25 mouse cellular contexts compared by ENCODE assay signal in genomic region chr9:22484562-22485308, GRCm38 (mm10). TPM values are rescaled to one million over a fixed set of nuclear protein-coding genes. Genes with fewer than 3 reads are reported as not detected.
A peak's percentile ranks its signal among the peaks of the same experiment; 100 is the strongest.
DNase-seq lines count a peak whose midpoint lies in the region; ATAC-seq and TF ChIP-seq lines count a peak whose summit lies in the region.
"Had no signal": no experiment of that assay in that cellular context is flagged by ENCODE, and none has a peak within 500 bp of the region (broad histone marks: within the 10 kb centered on the region; RNA-seq: fewer than 3 reads in every experiment).

No protein-coding gene starts in this region.

- WGBS in intestine, postnatal 0 days: 75% methylated on average over 12 of the region's 12 CpGs
- WGBS in intestine, embryonic 15.5 days: 79% methylated on average over 12 of the region's 12 CpGs
- WGBS in stomach, embryonic 16.5 days: 70% methylated on average over 12 of the region's 12 CpGs
- 94% methylated on average over 12 of the region's 12 CpGs for WGBS in forebrain, embryonic 14.5 days

- H3K9me3 ChIP-seq in intestine, postnatal 0 days (ENCODE audit: control insufficient read depth): no peaks in the 10 kb centered on the region
- H3K9me3 ChIP-seq in intestine, embryonic 15.5 days: no peaks in the 10 kb centered on the region
- H3K9me3 ChIP-seq in E14TG2a.4 (ENCODE audit: low read length): no peaks in the 10 kb centered on the region
- H3K9me3 ChIP-seq in stomach, embryonic 16.5 days (replicated peaks; ENCODE audit: control insufficient read depth, low read length): no peaks in the 10 kb centered on the region
- H3K9me3 ChIP-seq in forebrain, embryonic 14.5 days (replicated peaks; ENCODE audit: control insufficient read depth, low read length): no peaks in the 10 kb centered on the region
- H3K9me3 ChIP-seq: embryonic facial prominence, embryonic 10.5 days; forebrain, embryonic 15.5 days; heart, embryonic 15.5 days; hindbrain, embryonic 10.5 days; limb, embryonic 10.5 days; liver, embryonic 13.5 days had no signal

- H3K27me3 ChIP-seq in intestine, postnatal 0 days (replicated peaks; ENCODE audit: control insufficient read depth, insufficient read depth, low read length): no peaks in the 10 kb centered on the region
- no peaks in the 10 kb centered on the region for H3K27me3 ChIP-seq in intestine, embryonic 15.5 days (replicated peaks)
- no peaks in the 10 kb centered on the region for H3K27me3 ChIP-seq in E14TG2a.4 (ENCODE audit: insufficient read depth, low read length)
- no peaks in the 10 kb centered on the region for H3K27me3 ChIP-seq in stomach, embryonic 16.5 days (ENCODE audit: control insufficient read depth, insufficient read depth, low read length)
- H3K27me3 ChIP-seq in forebrain, embryonic 14.5 days (replicated peaks; ENCODE audit: control insufficient read depth, insufficient read depth, low read length): no peaks in the 10 kb centered on the region
- H3K27me3 ChIP-seq: forebrain, embryonic 15.5 days; heart, embryonic 15.5 days; liver, embryonic 13.5 days had no signal

- peak; percentile 36 for DNase-seq in lung, postnatal 10 days
- DNase-seq in forebrain, embryonic 14.5 days (ENCODE audit: low spot score): no peak
- DNase-seq in thymus, postnatal 36 days: no peak
- no peak for DNase-seq in left cerebral cortex, adult 18-20 months (ENCODE audit: low spot score in 2 of 2)
- DNase-seq: adrenal gland, postnatal 10 days; cerebellum, adult 18-20 months; kidney, postnatal 4 days; liver, embryonic 13.5 days; midbrain, embryonic 14.5 days; thymus, postnatal 14 days had no signal

- no peak overlapping the region for H3K27ac ChIP-seq in intestine, postnatal 0 days (ENCODE audit: low read depth, low read length)
- H3K27ac ChIP-seq in intestine, embryonic 15.5 days: no peak overlapping the region
- peak overlapping the region; percentile 38; the same call in 1 of the 2 replicates for H3K27ac ChIP-seq in stomach, embryonic 16.5 days (ENCODE audit: low read length)
- H3K27ac ChIP-seq in forebrain, embryonic 14.5 days (ENCODE audit: low read depth, low read length): no peak overlapping the region
- H3K27ac ChIP-seq: embryonic facial prominence, embryonic 10.5 days; forebrain, embryonic 15.5 days; heart, embryonic 15.5 days; hindbrain, embryonic 10.5 days; limb, embryonic 10.5 days; liver, embryonic 13.5 days had no signal

- H3K9ac ChIP-seq in intestine, postnatal 0 days (ENCODE audit: low read depth, low read length): no peak overlapping the region
- no peak overlapping the region for H3K9ac ChIP-seq in intestine, embryonic 15.5 days
- no peak overlapping the region for H3K9ac ChIP-seq in stomach, embryonic 16.5 days (ENCODE audit: low read length)
- no peak overlapping the region for H3K9ac ChIP-seq in forebrain, embryonic 14.5 days (ENCODE audit: low read length)
- H3K9ac ChIP-seq: forebrain, embryonic 15.5 days; heart, embryonic 15.5 days; liver, embryonic 13.5 days had no signal

- H3K4me2 ChIP-seq in intestine, postnatal 0 days (replicated peaks; ENCODE audit: low read depth): no peak overlapping the region
- no peak overlapping the region for H3K4me2 ChIP-seq in intestine, embryonic 15.5 days (replicated peaks)
- H3K4me2 ChIP-seq in stomach, embryonic 16.5 days (ENCODE audit: low read depth, low read length): no peak overlapping the region
- H3K4me2 ChIP-seq in forebrain, embryonic 14.5 days (ENCODE audit: low read length): no peak overlapping the region
- H3K4me2 ChIP-seq: forebrain, embryonic 15.5 days; heart, embryonic 15.5 days; liver, embryonic 13.5 days had no signal

- no peaks in the 10 kb centered on the region for H3K4me1 ChIP-seq in intestine, postnatal 0 days (replicated peaks; ENCODE audit: control insufficient read depth, insufficient read depth, low read length)
- H3K4me1 ChIP-seq in intestine, embryonic 15.5 days (replicated peaks): 0 out of 2 replicates have a peak, but pooled peaks cover 3% of the 10 kb centered on the region
- H3K4me1 ChIP-seq in E14TG2a.4 (replicated peaks; ENCODE audit: low read depth, low read length): peaks cover 24% of the 10 kb centered on the region
- no peaks in the 10 kb centered on the region for H3K4me1 ChIP-seq in stomach, embryonic 16.5 days (ENCODE audit: control insufficient read depth, insufficient read depth, low read length)
- no peaks in the 10 kb centered on the region for H3K4me1 ChIP-seq in forebrain, embryonic 14.5 days (ENCODE audit: control insufficient read depth, insufficient read depth, low read length)
- H3K4me1 ChIP-seq: embryonic facial prominence, embryonic 10.5 days; forebrain, embryonic 15.5 days; heart, embryonic 15.5 days; hindbrain, embryonic 10.5 days; liver, embryonic 13.5 days had no signal

- no peak overlapping the region for H3K4me3 ChIP-seq in intestine, postnatal 0 days (ENCODE audit: low read depth, low read length)
- H3K4me3 ChIP-seq in intestine, embryonic 15.5 days (replicated peaks): no peak overlapping the region
- peak overlapping the region; percentile 82; the same call in 1 of the 2 replicates for H3K4me3 ChIP-seq in E14TG2a.4 (replicated peaks; ENCODE audit: low read length)
- H3K4me3 ChIP-seq in stomach, embryonic 16.5 days (replicated peaks; ENCODE audit: low read length): no peak overlapping the region
- H3K4me3 ChIP-seq in forebrain, embryonic 14.5 days (ENCODE audit: low read depth, low read length): no peak overlapping the region
- H3K4me3 ChIP-seq: embryonic facial prominence, embryonic 10.5 days; forebrain, embryonic 15.5 days; heart, embryonic 15.5 days; hindbrain, embryonic 10.5 days; limb, embryonic 10.5 days; liver, embryonic 13.5 days had no signal

- no peaks in the 10 kb centered on the region for H3K36me3 ChIP-seq in intestine, postnatal 0 days (ENCODE audit: control insufficient read depth, insufficient read depth)
- H3K36me3 ChIP-seq in intestine, embryonic 15.5 days: no peaks in the 10 kb centered on the region
- peaks cover 28% of the 10 kb centered on the region for H3K36me3 ChIP-seq in E14TG2a.4 (ENCODE audit: insufficient read depth, low read length)
- no peaks in the 10 kb centered on the region for H3K36me3 ChIP-seq in stomach, embryonic 16.5 days (ENCODE audit: control insufficient read depth, insufficient read depth, low read length)
- 0 out of 2 replicates have a peak, but pooled peaks cover 2% of the 10 kb centered on the region for H3K36me3 ChIP-seq in forebrain, embryonic 14.5 days (ENCODE audit: control insufficient read depth, insufficient read depth, low read length)
- H3K36me3 ChIP-seq: embryonic facial prominence, embryonic 10.5 days; forebrain, embryonic 15.5 days; heart, embryonic 15.5 days; hindbrain, embryonic 10.5 days; limb, embryonic 10.5 days; liver, embryonic 13.5 days had no signal

- peak; percentile 64 for ATAC-seq in intestine, postnatal 0 days
- ATAC-seq in intestine, embryonic 15.5 days: no peak
- peak; percentile 55; the same call in 1 of the 2 replicates for ATAC-seq in stomach, embryonic 16.5 days (ENCODE audit: insufficient read depth, low FRiP score)
- ATAC-seq in forebrain, embryonic 14.5 days: no peak
- ATAC-seq: forebrain, embryonic 15.5 days had no signal

- TF ChIP-seq CTCF in intestine, postnatal 0 days (IDR thresholded peaks at IDR 0.05; ENCODE audit: low read depth): no peak
- no peak for TF ChIP-seq CTCF in E14TG2a.4 (conservative IDR thresholded peaks at IDR 0.05; ENCODE audit: low read length)

RNA-seq across cellular contexts. Expression of gene Bbs9, which starts 9.2 kb away (rescaled TPM):
- 4.9 and 5.8 TPM in 2 replicates for polyA plus RNA-seq in intestine, postnatal 0 days (2015; fragmentation: Nextera tagmentation; extraction: Ambion mirVana)
- polyA plus RNA-seq in intestine, embryonic 15.5 days (2015; fragmentation: Nextera tagmentation; extraction: Ambion mirVana): 11.8 and 13.1 TPM in 2 replicates
- 11.5 and 12.2 TPM in 2 replicates for polyA plus RNA-seq in stomach, embryonic 16.5 days (2015; fragmentation: Nextera tagmentation; extraction: Ambion mirVana)
- 18.1 and 19.8 TPM in 2 replicates for polyA plus RNA-seq in forebrain, embryonic 14.5 days (2014; fragmentation: Nextera tagmentation; extraction: Ambion mirVana)
- total RNA-seq in left cerebral cortex, adult 18-20 months (2021): 10 to 100 TPM; 41.9 to 42.0 TPM

RNA-seq across cellular contexts. Expression of gene Rp9, which starts 15.2 kb away (rescaled TPM):
- 94.5 and 95.2 TPM in 2 replicates for polyA plus RNA-seq in intestine, postnatal 0 days (2015; fragmentation: Nextera tagmentation; extraction: Ambion mirVana)
- 70.1 and 73.2 TPM in 2 replicates for polyA plus RNA-seq in intestine, embryonic 15.5 days (2015; fragmentation: Nextera tagmentation; extraction: Ambion mirVana)
- polyA plus RNA-seq in stomach, embryonic 16.5 days (2015; fragmentation: Nextera tagmentation; extraction: Ambion mirVana): 51.8 and 56.8 TPM in 2 replicates
- polyA plus RNA-seq in forebrain, embryonic 14.5 days (2014; fragmentation: Nextera tagmentation; extraction: Ambion mirVana): 60.8 and 62.4 TPM in 2 replicates
- total RNA-seq in left cerebral cortex, adult 18-20 months (2021): 10 to 100 TPM; 42.4 to 45.4 TPM

RNA-seq across cellular contexts. Expression of gene Gm17545, which starts 30.6 kb away (rescaled TPM):
- not detected in 2 replicates for polyA plus RNA-seq in intestine, postnatal 0 days (2015; fragmentation: Nextera tagmentation; extraction: Ambion mirVana)
- polyA plus RNA-seq in intestine, embryonic 15.5 days (2015; fragmentation: Nextera tagmentation; extraction: Ambion mirVana): not detected in 2 replicates
- not detected in 2 replicates for polyA plus RNA-seq in stomach, embryonic 16.5 days (2015; fragmentation: Nextera tagmentation; extraction: Ambion mirVana)
- not detected in 2 replicates for polyA plus RNA-seq in forebrain, embryonic 14.5 days (2014; fragmentation: Nextera tagmentation; extraction: Ambion mirVana)
- total RNA-seq in left cerebral cortex, adult 18-20 months (2021): not detected
- total RNA-seq: adrenal gland, postnatal 10 days; ES-E14; gastrocnemius, postnatal 4 days; layer of hippocampus, postnatal 25 days had no signal
- polyA plus RNA-seq: C2C12; embryonic facial prominence, embryonic 10.5 days; forebrain, embryonic 15.5 days; heart, embryonic 15.5 days; hindbrain, embryonic 10.5 days; kidney, embryonic 14.5 days; limb, embryonic 10.5 days; liver, embryonic 13.5 days; midbrain, embryonic 14.5 days; small intestine, adult 2 months had no signal

Comparison
In these comparisons a context has a peak if more than half of its experiments do, and no peak if none do; other contexts are left out.
1. ATAC-seq: peak in intestine, postnatal 0 days (single experiment) and stomach, embryonic 16.5 days (single experiment); none in intestine, embryonic 15.5 days (single experiment) and forebrain, embryonic 14.5 days (single experiment).